Mouse (Mus musculus) cerebellum, adult 11 months (tissue): ENCODE measurements around the gene Tmem184b.

Experiments
- DNase-seq: peaks from one replicate; pipeline ENCODE4 v3.0.0; 2022

Tmem184b gene

GRCm38 (mm10) chr15:79402836-79403762 is at the start of gene Tmem184b:
TSS of gene Tmem184b (minus strand) at chr15:79403569.
- peak; percentile 87 for DNase-seq

DNA sequence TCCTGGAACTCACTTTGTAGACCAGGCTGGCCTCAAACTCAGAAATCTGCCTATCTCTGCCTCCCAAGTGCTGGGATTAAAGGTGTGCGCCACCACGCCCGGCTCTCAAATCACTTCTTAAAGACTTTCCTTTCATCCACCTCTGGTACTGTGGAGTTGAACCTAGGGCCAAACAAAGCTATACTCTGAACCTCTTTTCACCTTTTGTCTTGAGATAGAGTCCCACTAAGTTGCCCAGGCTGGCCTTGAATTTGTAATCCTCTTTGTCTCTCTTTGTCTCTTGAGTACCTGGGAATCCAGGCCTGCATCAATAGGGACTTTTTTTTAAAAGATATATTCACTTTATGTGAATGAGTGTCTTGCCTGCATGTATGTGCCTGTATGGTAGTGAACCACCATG is 44.7 kb upstream of the Tmem184b start:
- DNase-seq, result no peak

GRCm38 (mm10) chr15:79445786-79446654 is 42.7 kb upstream of the Tmem184b start:
- DNase-seq, result no peak

GRCm38 (mm10) chr15:79443856-79444410 is 40.6 kb upstream of the Tmem184b start:
- no peak for DNase-seq

GRCm38 (mm10) chr15:79442961-79443518 is 39.7 kb upstream of the Tmem184b start:
- DNase-seq, result no peak

DNA sequence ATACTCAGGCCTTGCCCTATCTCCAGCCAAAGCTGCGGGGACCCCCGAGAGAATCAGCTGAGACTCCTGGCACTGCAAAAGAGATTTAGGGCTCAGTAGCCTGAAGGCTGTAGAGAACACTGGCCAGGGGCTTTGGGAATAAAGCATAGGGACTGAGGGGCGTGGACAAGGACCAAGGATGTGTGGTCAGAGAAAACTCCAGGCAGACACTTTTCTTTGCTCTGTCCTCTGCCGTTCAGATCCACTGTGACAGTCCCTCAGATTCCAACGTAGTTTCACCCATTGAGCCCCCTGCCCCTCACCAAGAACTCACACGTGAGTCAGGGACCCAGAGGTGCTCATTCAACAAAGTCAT is 38.9 kb upstream of the Tmem184b start:
- no peak for DNase-seq

- DNase-seq, result peak; percentile 78
These were observed 38.2 kb upstream of the Tmem184b start for GRCm38 (mm10) chr15:79441331-79442256.

- DNase-seq, result no peak
These were observed 37.4 kb upstream of the Tmem184b start for GRCm38 (mm10) chr15:79440651-79441330.

DNA sequence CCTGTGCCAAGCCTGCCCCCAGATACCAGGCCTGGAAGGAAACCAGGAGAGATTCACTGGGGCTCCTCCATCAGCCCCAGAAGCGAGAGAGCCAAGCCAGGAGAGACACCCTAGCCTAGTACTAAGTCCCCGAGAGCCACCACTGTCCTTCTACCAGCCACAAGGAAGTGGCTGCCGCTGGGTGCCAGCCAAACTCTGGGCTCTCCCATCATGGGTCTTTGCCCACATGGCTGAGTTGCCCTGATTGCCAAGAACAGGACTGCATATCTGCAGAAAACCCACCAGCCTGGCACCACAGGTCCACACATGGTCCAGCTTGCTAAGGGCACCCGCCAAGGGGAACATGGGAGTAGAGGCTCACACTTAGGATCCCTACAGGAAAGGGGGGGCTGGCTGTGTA is 36.9 kb upstream of the Tmem184b start:
- peak; percentile 52 for DNase-seq

- no peak for DNase-seq
These were observed 36.0 kb upstream of the Tmem184b start for GRCm38 (mm10) chr15:79439386-79439785.

GRCm38 (mm10) chr15:79438816-79439215 is 35.4 kb upstream of the Tmem184b start:
- DNase-seq, result no peak

- no peak for DNase-seq
These were observed 34.9 kb upstream of the Tmem184b start for GRCm38 (mm10) chr15:79438209-79438810.

- DNase-seq, result no peak
These were observed 34.3 kb upstream of the Tmem184b start for GRCm38 (mm10) chr15:79437541-79438208.

DNA sequence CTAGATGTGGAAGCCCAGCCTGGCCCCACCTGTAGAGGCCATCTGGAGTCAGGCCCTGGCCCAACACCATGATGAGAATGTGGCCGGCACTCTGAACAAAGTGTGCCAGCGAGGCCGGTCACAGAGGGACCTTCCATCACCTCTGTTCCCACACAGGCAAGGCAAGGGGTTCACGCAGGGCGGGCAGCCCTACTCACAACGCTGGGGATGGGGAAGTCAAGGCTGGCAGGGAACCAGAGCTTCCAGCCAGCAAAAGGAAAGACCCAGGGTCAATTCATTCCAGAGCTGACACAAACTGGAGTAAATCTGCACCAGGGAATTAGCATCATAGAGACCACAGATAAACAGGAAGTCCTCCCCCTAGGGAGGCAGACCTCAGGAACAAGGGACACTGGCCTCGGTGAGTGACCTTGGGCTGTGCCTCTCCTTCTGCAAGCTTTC is 33.1 kb upstream of the Tmem184b start:
- peak; percentile 54 for DNase-seq

DNA sequence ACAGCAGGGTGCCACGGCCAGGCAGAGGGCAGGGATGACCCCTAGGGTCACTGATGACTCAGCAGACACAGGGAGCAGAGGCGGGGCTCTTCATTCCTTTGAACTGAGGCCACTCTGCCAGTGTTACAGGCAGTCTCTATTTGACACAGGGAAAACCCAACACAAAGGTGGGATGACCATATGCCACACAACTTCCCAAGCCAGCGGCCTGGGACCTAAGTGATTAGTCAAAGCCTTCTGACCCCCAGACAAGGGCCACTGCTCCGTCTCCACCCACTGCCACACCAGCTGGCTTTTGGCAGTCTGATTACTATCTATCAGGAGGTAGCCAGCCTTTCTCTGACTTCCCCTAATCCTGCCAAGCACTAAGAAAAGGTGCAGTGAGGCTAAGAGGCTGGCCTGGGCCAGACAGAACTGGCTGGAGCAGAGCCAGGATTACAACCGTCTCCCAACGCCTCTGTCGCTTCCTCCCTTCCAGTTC is 31.9 kb upstream of the Tmem184b start:
- no peak for DNase-seq

GRCm38 (mm10) chr15:79432892-79433291 is 29.5 kb upstream of the Tmem184b start:
- DNase-seq, result no peak

GRCm38 (mm10) chr15:79432328-79432727 is 29.0 kb upstream of the Tmem184b start:
- DNase-seq, result no peak

GRCm38 (mm10) chr15:79431925-79432324 is 28.6 kb upstream of the Tmem184b start:
- no peak for DNase-seq

DNA sequence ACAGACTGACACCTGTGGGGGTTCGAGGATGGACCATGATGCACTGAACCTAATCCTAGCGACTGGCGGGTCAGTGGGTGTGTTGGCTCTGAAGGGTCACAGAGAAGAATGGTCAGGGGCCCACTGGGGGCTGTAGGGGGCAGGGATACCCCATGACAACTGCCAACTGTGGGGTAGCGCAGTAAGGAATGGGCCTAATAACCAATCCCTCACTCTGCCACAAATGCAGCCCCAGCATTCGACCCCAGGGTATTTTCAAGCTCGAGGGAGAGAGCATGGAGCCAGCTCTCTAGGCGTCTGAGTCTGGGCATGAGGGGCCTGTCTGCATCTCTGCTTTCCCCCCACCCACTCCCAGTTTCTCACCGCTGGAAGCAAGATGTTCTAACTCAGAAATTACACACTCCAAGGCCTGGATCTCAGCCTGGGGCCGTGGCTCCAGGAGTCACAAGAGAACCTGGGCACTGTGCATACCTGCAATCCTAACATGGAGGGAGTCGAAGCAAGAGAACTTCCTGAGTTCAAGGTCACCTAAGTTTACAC is 27.2 kb upstream of the Tmem184b start:
- no peak for DNase-seq

GRCm38 (mm10) chr15:79429994-79430393 is 26.6 kb upstream of the Tmem184b start:
- DNase-seq, result no peak
